Mouse (Mus musculus): ENCODE data around the gene Midn.
A peak's percentile ranks its signal among the peaks of the same experiment; 100 is the strongest.

The Midn gene

GRCm38 (mm10) chr10:80147719-80148601 is at the start of gene Midn:
Gene Midn, plus strand, starts transcription at chr10:80148272.
- DNase-seq (ENCODE audit: low read depth, low spot score), result peak; percentile 79

- DNase-seq (ENCODE audit: low read depth, low spot score), result no peak
Measured at GRCm38 (mm10) chr10:80098630-80099029, 49.4 kb upstream of the Midn start.

GRCm38 (mm10) chr10:80100982-80101381 is 47.1 kb upstream of the Midn start:
- DNase-seq (ENCODE audit: low read depth, low spot score), result no peak

GRCm38 (mm10) chr10:80102216-80102915 is 45.7 kb upstream of the Midn start:
- DNase-seq (ENCODE audit: low read depth, low spot score), result peak; percentile 87

- no peak for DNase-seq (ENCODE audit: low read depth, low spot score)
Measured at GRCm38 (mm10) chr10:80103032-80103431, 45.0 kb upstream of the Midn start.

GRCm38 (mm10) chr10:80104181-80104580 is 43.9 kb upstream of the Midn start:
- DNase-seq (ENCODE audit: low read depth, low spot score), result no peak

GRCm38 (mm10) chr10:80105460-80105859 is 42.6 kb upstream of the Midn start, which contains the start of gene Sbno2:
Gene Sbno2, minus strand, starts transcription at chr10:80105571.
- no peak for DNase-seq (ENCODE audit: low read depth, low spot score)

- no peak for DNase-seq (ENCODE audit: low read depth, low spot score)
Measured at GRCm38 (mm10) chr10:80105926-80106325, 42.1 kb upstream of the Midn start.

- no peak for DNase-seq (ENCODE audit: low read depth, low spot score)
Measured at GRCm38 (mm10) chr10:80107678-80108077, 40.4 kb upstream of the Midn start.

- DNase-seq (ENCODE audit: low read depth, low spot score), result peak; percentile 93
Measured at GRCm38 (mm10) chr10:80114341-80115284, 33.5 kb upstream of the Midn start.

GRCm38 (mm10) chr10:80115290-80115943 is 32.7 kb upstream of the Midn start, which contains the start of gene Stk11:
Gene Stk11, plus strand, starts transcription at chr10:80115803.
- DNase-seq (ENCODE audit: low read depth, low spot score), result peak; percentile 100

GRCm38 (mm10) chr10:80115944-80116335 is 32.1 kb upstream of the Midn start:
- no peak for DNase-seq (ENCODE audit: low read depth, low spot score)

GRCm38 (mm10) chr10:80116563-80116926 is 31.5 kb upstream of the Midn start:
- DNase-seq (ENCODE audit: low read depth, low spot score), result no peak

GRCm38 (mm10) chr10:80116927-80117691 is 31.0 kb upstream of the Midn start:
- no peak for DNase-seq (ENCODE audit: low read depth, low spot score)

- no peak for DNase-seq (ENCODE audit: low read depth, low spot score)
Measured at GRCm38 (mm10) chr10:80117736-80118135, 30.3 kb upstream of the Midn start.

GRCm38 (mm10) chr10:80118552-80118951 is 29.5 kb upstream of the Midn start:
- DNase-seq (ENCODE audit: low read depth, low spot score), result no peak

GRCm38 (mm10) chr10:80120146-80120545 is 27.9 kb upstream of the Midn start:
- no peak for DNase-seq (ENCODE audit: low read depth, low spot score)

- DNase-seq (ENCODE audit: low read depth, low spot score), result no peak
Measured at GRCm38 (mm10) chr10:80121639-80122038, 26.4 kb upstream of the Midn start.

GRCm38 (mm10) chr10:80123932-80124562 is 24.0 kb upstream of the Midn start:
- no peak for DNase-seq (ENCODE audit: low read depth, low spot score)

GRCm38 (mm10) chr10:80127920-80128319 is 20.2 kb upstream of the Midn start:
- DNase-seq (ENCODE audit: low read depth, low spot score), result no peak

All from mesoderm, embryonic 11.5 days (tissue).